Mouse (Mus musculus) megakaryocyte, embryonic 14.5 days (primary cell): Measurements from ENCODE around the gene Fnbp4. TPM values are rescaled to one million over a fixed set of nuclear protein-coding genes. Genes with fewer than 3 reads are reported as not detected.
A peak's percentile ranks its signal among the peaks of the same experiment; 100 is the strongest.

Source experiments
- H3K27me3 ChIP-seq: replicated peaks from 2 replicates; pipeline ENCODE3; 2012; ENCODE audit warnings: inconsistent platforms
- H3K36me3 ChIP-seq: replicated peaks from 2 replicates; pipeline ENCODE3; 2012; ENCODE audit warnings: low read length, inconsistent platforms, mixed read lengths
- H3K4me1 ChIP-seq: 2 replicates; pipeline ENCODE4 v1.6.1; 2012; ENCODE audit warnings: inconsistent platforms
- H3K4me3 ChIP-seq: replicated peaks from 2 replicates; pipeline ENCODE3; 2012; ENCODE audit warnings: moderate library complexity, mild to moderate bottlenecking, inconsistent platforms
- H3K9me3 ChIP-seq: 2 replicates; pipeline ENCODE4 v1.6.1; 2012; ENCODE audit warnings: inconsistent platforms
- FLI1 ChIP-seq: IDR thresholded peaks from 2 replicates; pipeline ENCODE4 v1.6.1; 2012; ENCODE audit warnings: low read length, inconsistent platforms, mixed read lengths
- GATA1 ChIP-seq: IDR thresholded peaks from 3 replicates; pipeline ENCODE4 v1.6.1; 2012; ENCODE audit warnings: mixed read lengths, low read length, inconsistent platforms, borderline replicate concordance
- polyA plus RNA-seq: library from polyadenylated mRNA; stranded (reverse); fragments of >175 nt; gene quantifications from 2 replicates; pipeline ENCODE4 v1.2.3, GENCODE M21; 2012; ENCODE audit warnings: low replicate concordance; ENCODE audit not compliant: insufficient read depth

Fnbp4 gene
- polyA plus RNA-seq, 1 experiment: 25.9 TPM

GRCm38 (mm10) chr2:90781938-90782337 lies 36.8 kb downstream of the Fnbp4 start:
- Histone ChIP-seq H3K27me3 (peaks cover 9% of the 10 kb centered on the region), H3K4me1 (peaks cover 12% of the 10 kb centered on the region), H3K9me3 (no peaks in the 10 kb centered on the region), H3K4me3 (no peak overlapping the region), H3K36me3 (peaks cover 54% of the 10 kb centered on the region)
- TF ChIP-seq GATA1 (no peak), FLI1 (no peak)

GRCm38 (mm10) chr2:90782458-90782857 lies 37.3 kb downstream of the Fnbp4 start, which contains the start of gene Agbl2:
TSS of gene Agbl2 (plus strand) at chr2:90782727.
- peak within 1 kb of the TSS; percentile 82 for H3K4me3 ChIP-seq
- peaks cover 9% of the 10 kb centered on the region for H3K27me3 ChIP-seq
- H3K4me1 ChIP-seq: peaks cover 11% of the 10 kb centered on the region
- H3K9me3 ChIP-seq: no peaks in the 10 kb centered on the region
- peaks cover 50% of the 10 kb centered on the region for H3K36me3 ChIP-seq
- TF ChIP-seq FLI1 (no peak), GATA1 (no peak)

GRCm38 (mm10) chr2:90782901-90783486 lies 37.8 kb downstream of the Fnbp4 start:
- peaks cover 9% of the 10 kb centered on the region for H3K27me3 ChIP-seq
- peaks cover 44% of the 10 kb centered on the region for H3K36me3 ChIP-seq
- H3K4me1 ChIP-seq: peaks cover 9% of the 10 kb centered on the region
- H3K4me3 ChIP-seq: peak overlapping the region; percentile 82
- no peak for TF ChIP-seq GATA1
- H3K9me3 ChIP-seq: no peaks in the 10 kb centered on the region

GRCm38 (mm10) chr2:90788126-90788525 lies 43.0 kb downstream of the Fnbp4 start:
- H3K36me3 ChIP-seq: peaks cover 1% of the 10 kb centered on the region
- peaks cover 2% of the 10 kb centered on the region; the same call in 1 of the 2 replicates for H3K4me1 ChIP-seq
- no peak overlapping the region for H3K4me3 ChIP-seq
- peaks cover 5% of the 10 kb centered on the region for H3K9me3 ChIP-seq
- H3K27me3 ChIP-seq: peaks cover 5% of the 10 kb centered on the region
- TF ChIP-seq GATA1 (no peak), FLI1 (no peak)

GRCm38 (mm10) chr2:90808241-90809126 lies 63.3 kb downstream of the Fnbp4 start:
- H3K9me3 ChIP-seq: peaks cover 3% of the 10 kb centered on the region; the same call in 1 of the 2 replicates
- TF ChIP-seq GATA1 (no peak), FLI1 (no peak)
- peaks cover 23% of the 10 kb centered on the region for H3K27me3 ChIP-seq
- H3K4me3 ChIP-seq: no peak overlapping the region
- no peaks in the 10 kb centered on the region for H3K36me3 ChIP-seq
- no peaks in the 10 kb centered on the region; the same call in 1 of the 2 replicates for H3K4me1 ChIP-seq

GRCm38 (mm10) chr2:90810751-90811150 lies 65.6 kb downstream of the Fnbp4 start:
- H3K4me1 ChIP-seq: no peaks in the 10 kb centered on the region; the same call in 1 of the 2 replicates
- TF ChIP-seq GATA1 (no peak), FLI1 (no peak)
- H3K27me3 ChIP-seq: peaks cover 26% of the 10 kb centered on the region
- H3K36me3 ChIP-seq: no peaks in the 10 kb centered on the region
- H3K4me3 ChIP-seq: no peak overlapping the region
- H3K9me3 ChIP-seq: no peaks in the 10 kb centered on the region

- H3K27me3 ChIP-seq: peaks cover 19% of the 10 kb centered on the region
- H3K9me3 ChIP-seq: no peaks in the 10 kb centered on the region
- H3K36me3 ChIP-seq: no peaks in the 10 kb centered on the region
- no peaks in the 10 kb centered on the region for H3K4me1 ChIP-seq
- H3K4me3 ChIP-seq: no peak overlapping the region
- no peak for TF ChIP-seq GATA1
- no peak for TF ChIP-seq FLI1
These were observed 70.1 kb downstream of the Fnbp4 start for GRCm38 (mm10) chr2:90815266-90815665.

- TF ChIP-seq FLI1 (no peak), GATA1 (no peak)
- Histone ChIP-seq H3K4me1 (no peaks in the 10 kb centered on the region), H3K27me3 (peaks cover 13% of the 10 kb centered on the region), H3K9me3 (no peaks in the 10 kb centered on the region), H3K36me3 (no peaks in the 10 kb centered on the region), H3K4me3 (no peak overlapping the region)
These were observed 71.0 kb downstream of the Fnbp4 start for GRCm38 (mm10) chr2:90816144-90816543.

- Histone ChIP-seq H3K4me1 (no peaks in the 10 kb centered on the region), H3K36me3 (no peaks in the 10 kb centered on the region), H3K4me3 (no peak overlapping the region), H3K9me3 (no peaks in the 10 kb centered on the region), H3K27me3 (peaks cover 6% of the 10 kb centered on the region)
- no peak for TF ChIP-seq FLI1
- no peak for TF ChIP-seq GATA1
These were observed 73.5 kb downstream of the Fnbp4 start for GRCm38 (mm10) chr2:90818710-90819109.

- Histone ChIP-seq H3K36me3 (no peaks in the 10 kb centered on the region), H3K9me3 (no peaks in the 10 kb centered on the region), H3K4me1 (no peaks in the 10 kb centered on the region), H3K27me3 (peaks cover 5% of the 10 kb centered on the region), H3K4me3 (no peak overlapping the region)
- TF ChIP-seq FLI1 (no peak), GATA1 (no peak)
These were observed 75.7 kb downstream of the Fnbp4 start for GRCm38 (mm10) chr2:90820894-90821293.

GRCm38 (mm10) chr2:90822978-90823377 lies 77.8 kb downstream of the Fnbp4 start:
- no peaks in the 10 kb centered on the region for H3K9me3 ChIP-seq
- H3K36me3 ChIP-seq: no peaks in the 10 kb centered on the region
- H3K4me3 ChIP-seq: no peak overlapping the region
- TF ChIP-seq GATA1 (no peak), FLI1 (no peak)
- no peaks in the 10 kb centered on the region for H3K4me1 ChIP-seq
- H3K27me3 ChIP-seq: peaks cover 3% of the 10 kb centered on the region
